Mouse (Mus musculus): ENCODE measurements around the gene Mtx3.

Mtx3 gene

GRCm38 (mm10) chr13:92882986-92883720 is 38.6 kb downstream of the Mtx3 start:
- no peak for DNase-seq (ENCODE audit: low read depth, low spot score)

GRCm38 (mm10) chr13:92884206-92884605 is 39.6 kb downstream of the Mtx3 start:
- DNase-seq (ENCODE audit: low read depth, low spot score) = no peak

- DNase-seq (ENCODE audit: low read depth, low spot score) = no peak
Observed at GRCm38 (mm10) chr13:92884930-92885329, 40.4 kb downstream of the Mtx3 start.

GRCm38 (mm10) chr13:92899087-92899486 is 54.5 kb downstream of the Mtx3 start:
- DNase-seq (ENCODE audit: low read depth, low spot score) = no peak

GRCm38 (mm10) chr13:92903291-92903690 is 58.7 kb downstream of the Mtx3 start:
- DNase-seq (ENCODE audit: low read depth, low spot score) = no peak

- DNase-seq (ENCODE audit: low read depth, low spot score) = no peak
Observed at GRCm38 (mm10) chr13:92905944-92906343, 61.4 kb downstream of the Mtx3 start.

GRCm38 (mm10) chr13:92907366-92907765 is 62.8 kb downstream of the Mtx3 start:
- no peak for DNase-seq (ENCODE audit: low read depth, low spot score)

All from retina, postnatal 7 days (tissue).